Mouse (Mus musculus) T-helper 2 cell (primary cell): ENCODE measurements around the gene Rora.

Source experiments
- in situ Hi-C: fragments of 300-600 bp; cut with MboI, MseI; formaldehyde crosslinking; loops from one replicate; pipeline ENCODE4 v1.15.1; 2025; ENCODE audit warnings: high pct_unique_total_duplicates

The Rora gene

GRCm38 (mm10) chr9:68956210-68956874 is 302.8 kb downstream of the Rora start:
- in situ Hi-C loops, result no loop called here

DNA sequence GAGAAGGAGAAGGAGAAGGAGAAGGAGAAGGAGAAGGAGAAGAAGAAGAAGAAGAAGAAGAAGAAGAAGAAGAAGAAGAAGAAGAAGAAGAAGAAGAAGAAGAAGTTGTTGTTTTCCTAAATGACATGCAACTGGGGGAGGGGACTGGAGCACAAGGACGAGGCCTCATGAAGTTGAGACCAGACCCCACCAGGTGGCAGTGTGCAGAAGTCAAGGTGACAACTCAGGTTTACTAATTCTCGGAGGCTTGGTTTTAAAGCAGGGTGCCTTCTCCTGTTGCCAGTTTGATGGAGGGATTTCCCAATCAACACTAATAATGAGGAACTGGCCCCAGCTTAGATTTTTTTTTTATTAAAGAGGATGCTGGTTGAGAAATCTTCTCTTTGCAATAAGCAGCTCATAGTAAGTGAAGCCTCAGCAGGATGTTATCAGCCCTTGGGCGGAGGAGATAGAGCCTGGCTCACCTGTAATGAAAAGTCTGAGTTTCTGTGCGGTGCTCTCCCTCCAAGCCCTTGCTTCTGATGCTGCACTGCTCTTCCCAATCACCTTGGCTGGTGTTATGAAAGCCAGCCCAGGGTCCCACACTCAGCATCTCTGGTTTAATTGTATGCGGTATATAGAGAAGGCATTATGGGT is 303.5 kb downstream of the Rora start:
- in situ Hi-C loops, result no loop called here

DNA sequence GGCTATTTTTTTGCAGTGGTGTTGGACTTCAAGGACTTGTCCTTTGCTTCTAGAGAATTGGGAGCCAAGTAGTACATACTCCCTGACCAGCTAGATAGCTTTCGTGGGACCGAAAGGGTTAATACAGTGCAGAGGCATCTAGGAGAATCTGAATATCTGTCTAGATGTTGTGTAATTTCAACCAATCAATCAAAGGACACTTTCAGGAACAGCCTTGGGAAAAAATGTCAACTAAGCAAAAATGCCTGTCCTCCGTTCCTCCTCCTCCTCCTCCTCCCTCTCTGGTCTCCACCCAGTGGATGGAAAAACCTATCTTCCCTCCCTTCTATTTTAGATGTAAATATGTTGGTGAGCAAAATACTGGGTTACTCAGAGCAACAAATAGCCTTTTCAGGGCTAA is 304.2 kb downstream of the Rora start:
- in situ Hi-C loops, result no loop called here

DNA sequence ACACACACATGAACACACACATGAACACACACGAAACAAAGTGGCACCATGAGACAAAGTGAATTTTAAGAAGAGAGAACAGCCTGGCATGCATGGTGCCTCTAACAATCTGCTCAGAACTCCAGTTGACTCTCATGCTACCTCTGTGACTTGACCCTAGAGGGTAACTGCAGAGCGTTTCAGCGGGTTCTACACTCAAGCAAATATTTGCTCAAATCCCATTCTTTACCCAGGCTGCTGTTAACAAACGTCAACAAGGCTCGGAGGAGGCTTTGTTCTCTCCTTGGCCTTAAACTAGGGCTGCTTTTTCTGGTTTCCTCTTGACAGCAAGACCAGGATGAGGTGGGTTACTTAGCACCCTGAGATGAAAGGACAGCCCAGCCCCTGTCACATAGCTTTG is 305.3 kb downstream of the Rora start:
- in situ Hi-C loops, result no loop called here

GRCm38 (mm10) chr9:68963898-68964297 is 310.3 kb downstream of the Rora start:
- in situ Hi-C loops, result loop anchor here (10.0 kb wide), 1 partner anchor 331 kb away; no protein-coding TSS in a partner anchor

DNA sequence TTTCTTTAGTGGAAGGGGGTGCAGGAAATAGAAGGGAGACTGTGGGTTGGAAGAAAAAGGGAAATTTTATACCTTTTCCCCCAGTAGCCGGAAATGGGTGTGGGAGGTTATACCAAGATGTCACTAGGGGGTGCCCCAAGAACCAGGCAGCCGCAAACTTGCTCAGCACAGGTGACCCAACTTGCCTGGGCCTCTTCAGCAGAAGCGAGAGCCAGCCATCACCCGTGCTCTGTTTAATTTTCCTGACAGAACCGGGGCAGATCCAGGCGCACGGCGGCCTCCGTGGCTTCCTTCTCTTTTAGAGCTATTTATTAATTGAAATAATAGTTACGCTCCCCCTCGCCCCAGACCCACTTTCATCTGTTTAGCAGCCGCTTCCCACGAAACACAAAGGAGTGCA is 313.0 kb downstream of the Rora start:
- in situ Hi-C loops, result loop anchor here (10.0 kb wide), 1 partner anchor 328 kb away; no protein-coding TSS in a partner anchor

- in situ Hi-C loops, result no loop called here
These were observed 316.5 kb downstream of the Rora start for GRCm38 (mm10) chr9:68970074-68970473.

GRCm38 (mm10) chr9:68972277-68972676 is 318.7 kb downstream of the Rora start:
- in situ Hi-C loops, result no loop called here

- in situ Hi-C loops, result no loop called here
These were observed 320.9 kb downstream of the Rora start for GRCm38 (mm10) chr9:68974517-68974916.

DNA sequence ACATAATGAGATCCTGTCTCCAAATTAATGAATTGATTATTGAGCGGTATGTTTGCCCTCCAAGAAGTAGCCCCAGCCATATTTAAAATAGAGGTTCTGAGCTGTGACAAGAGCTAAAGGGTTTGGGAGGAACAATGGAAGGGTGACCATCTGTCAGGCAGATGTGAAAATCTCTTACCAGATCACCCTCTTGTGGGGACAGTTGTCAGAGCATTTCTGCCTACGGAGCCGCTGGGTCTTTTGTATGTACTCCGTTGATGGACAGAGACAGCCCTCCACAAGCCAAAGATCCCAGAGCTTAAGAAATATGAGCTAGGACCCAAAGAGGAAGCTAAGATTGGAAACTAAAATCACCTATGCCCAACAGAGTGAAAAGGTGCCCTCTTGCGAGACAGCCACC is 322.6 kb downstream of the Rora start:
- in situ Hi-C loops, result no loop called here

DNA sequence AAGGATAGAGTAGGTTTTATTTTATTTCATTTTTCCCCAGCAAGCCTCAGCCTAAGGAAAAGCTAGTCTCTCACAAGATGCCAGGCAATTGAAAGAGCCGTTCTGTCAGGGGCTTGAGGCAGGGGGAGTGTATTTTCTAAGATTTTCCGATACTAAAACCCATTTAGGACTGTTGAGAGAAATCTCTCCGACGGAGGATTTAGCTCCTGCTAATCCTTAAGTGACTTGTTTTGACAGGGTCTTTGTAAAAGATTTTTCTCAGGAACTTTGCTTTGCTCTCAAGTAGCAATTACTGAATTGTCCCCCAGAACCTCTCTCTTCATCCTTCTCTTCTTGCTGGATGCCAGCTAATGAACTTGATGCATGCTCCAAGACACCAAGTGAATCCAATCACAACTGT is 323.3 kb downstream of the Rora start:
- in situ Hi-C loops, result no loop called here

DNA sequence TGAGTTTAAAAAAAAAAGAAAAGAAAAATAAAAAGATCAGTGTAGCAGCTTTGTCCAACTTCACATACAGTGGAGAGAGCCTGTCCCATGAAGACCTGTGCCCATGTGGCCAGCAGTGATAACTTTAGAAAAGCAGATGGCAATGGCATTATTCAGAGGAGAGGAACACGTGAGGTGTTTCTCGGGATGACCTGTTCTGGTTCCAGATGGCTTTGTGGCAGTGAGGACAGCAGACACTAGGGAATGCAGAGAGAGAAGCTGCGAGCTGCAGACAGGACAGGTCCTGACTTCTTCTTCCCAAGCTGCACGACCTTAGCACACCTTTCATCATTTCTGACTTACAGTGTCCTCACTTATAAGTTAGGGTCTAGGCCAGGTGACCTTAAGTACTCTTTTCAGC is 325.1 kb downstream of the Rora start:
- in situ Hi-C loops, result no loop called here

- in situ Hi-C loops, result no loop called here
These were observed 326.5 kb downstream of the Rora start for GRCm38 (mm10) chr9:68980041-68980440.

DNA sequence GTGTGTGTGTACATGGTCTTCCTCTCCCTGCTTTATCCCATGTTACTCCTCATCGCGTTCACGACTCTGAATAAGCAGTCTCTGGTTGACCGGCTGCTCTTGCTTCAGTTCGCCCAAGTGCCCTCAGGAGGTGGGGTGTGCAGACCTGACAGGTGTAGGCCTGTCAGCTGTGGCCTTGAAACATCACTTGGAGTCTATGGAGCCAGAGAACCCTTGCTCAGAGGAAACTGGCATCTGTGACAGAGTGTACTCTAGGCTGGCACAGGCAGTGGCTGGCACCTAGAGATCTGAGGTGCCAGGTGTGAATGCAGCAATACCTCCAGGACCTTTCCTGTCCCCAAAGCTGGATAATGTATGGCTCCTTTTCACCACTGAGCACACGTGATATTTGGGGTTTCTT is 331.5 kb downstream of the Rora start:
- in situ Hi-C loops, result no loop called here

- in situ Hi-C loops, result no loop called here
These were observed 332.2 kb downstream of the Rora start for GRCm38 (mm10) chr9:68985796-68986195.

- in situ Hi-C loops, result no loop called here
These were observed 333.9 kb downstream of the Rora start for GRCm38 (mm10) chr9:68987290-68988042.

- in situ Hi-C loops, result no loop called here
These were observed 334.8 kb downstream of the Rora start for GRCm38 (mm10) chr9:68988162-68988911.

- in situ Hi-C loops, result no loop called here
These were observed 336.4 kb downstream of the Rora start for GRCm38 (mm10) chr9:68989885-68990449.

DNA sequence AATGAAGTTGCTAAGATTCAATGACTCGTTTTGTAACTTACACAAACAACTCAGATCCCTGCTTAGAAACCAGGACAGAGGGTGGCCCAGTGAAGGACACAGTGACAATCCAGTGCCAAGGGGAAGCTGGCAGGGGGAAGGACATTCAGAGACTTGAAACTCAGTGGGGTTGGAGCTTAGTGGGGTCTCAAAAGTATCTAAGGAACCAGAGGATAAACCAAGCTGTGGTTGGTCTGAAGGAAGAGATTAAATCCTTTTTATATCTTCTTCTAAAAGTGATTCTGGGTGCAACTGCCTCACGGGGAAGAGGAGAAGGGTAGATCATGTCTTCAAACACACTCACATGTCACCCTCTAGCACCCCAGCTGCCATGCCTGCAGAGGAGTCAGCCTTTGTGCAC is 340.3 kb downstream of the Rora start:
- in situ Hi-C loops, result no loop called here

DNA sequence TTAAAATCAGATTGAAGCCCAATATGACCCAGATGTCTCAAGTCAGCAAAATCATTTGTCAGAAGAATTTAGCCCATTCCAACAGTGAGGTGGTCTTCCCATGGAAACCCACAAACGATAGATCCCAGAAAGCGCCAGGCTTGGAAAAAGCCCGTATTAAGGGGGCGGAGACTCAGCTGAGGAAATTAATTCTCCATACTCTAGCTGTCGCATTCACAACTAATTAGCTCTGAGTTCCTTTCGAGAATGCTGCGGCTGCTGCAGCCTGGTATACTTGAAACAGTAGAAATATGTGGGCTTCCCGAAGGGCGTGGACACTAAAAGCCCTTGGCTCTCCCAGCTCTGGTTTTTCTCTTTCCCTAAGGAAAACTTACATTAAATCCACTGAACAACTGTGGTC is 345.4 kb downstream of the Rora start:
- in situ Hi-C loops, result no loop called here

- in situ Hi-C loops, result no loop called here
These were observed 350.9 kb downstream of the Rora start for GRCm38 (mm10) chr9:69004514-69004913.

- in situ Hi-C loops, result no loop called here
These were observed 353.1 kb downstream of the Rora start for GRCm38 (mm10) chr9:69006666-69007065.
